Mouse (Mus musculus): ENCODE data around the gene Ciz1. TPM values are rescaled to one million over a fixed set of nuclear protein-coding genes. Genes with fewer than 3 reads are reported as not detected.

Ciz1 gene
- polyA plus RNA-seq, 1 experiment from 2014 or later: 42.7 TPM

GRCm38 (mm10) chr2:32340836-32341633 lies 11.1 kb upstream of the Ciz1 start:
- Histone ChIP-seq H3K27me3 (no peaks in the 10 kb centered on the region), H3K36me3 (peaks cover 48% of the 10 kb centered on the region)
- whole genome bisulfite sequencing: 81% methylated on average over 13 of the region's 13 CpGs

GRCm38 (mm10) chr2:32341634-32341939 lies 10.5 kb upstream of the Ciz1 start:
- no peak overlapping the region for H3K4me2 ChIP-seq
- H3K27me3 ChIP-seq: no peaks in the 10 kb centered on the region
- H3K36me3 ChIP-seq: peaks cover 43% of the 10 kb centered on the region
- WGBS: 91% methylated on average over 4 of the region's 4 CpGs
- H3K9me3 ChIP-seq: no peaks in the 10 kb centered on the region
- no peak for ATAC-seq (ENCODE audit: insufficient number of reproducible peaks, low FRiP score, low TSS enrichment, low read depth)
- H3K4me1 ChIP-seq: peaks cover 37% of the 10 kb centered on the region
- H3K9ac ChIP-seq: no peak overlapping the region
- peak overlapping the region; percentile 59 for H3K27ac ChIP-seq
- no peak overlapping the region for H3K4me3 ChIP-seq

More at GRCm38 (mm10) chr2:32340836-32341633, 11.1 kb upstream of the Ciz1 start:
- no peak overlapping the region for H3K4me3 ChIP-seq
- no peak overlapping the region for H3K4me2 ChIP-seq
- H3K4me1 ChIP-seq: peaks cover 37% of the 10 kb centered on the region
- peak overlapping the region; percentile 59; the same call in 1 of the 2 replicates for H3K27ac ChIP-seq
- no peaks in the 10 kb centered on the region for H3K9me3 ChIP-seq
- no peak overlapping the region for H3K9ac ChIP-seq
- ATAC-seq (ENCODE audit: insufficient number of reproducible peaks, low FRiP score, low TSS enrichment, low read depth): no peak

GRCm38 (mm10) chr2:32342039-32342438 lies 10.1 kb upstream of the Ciz1 start:
- Histone ChIP-seq H3K27ac (peak overlapping the region; percentile 59), H3K9ac (no peak overlapping the region), H3K9me3 (no peaks in the 10 kb centered on the region), H3K4me3 (no peak overlapping the region), H3K27me3 (no peaks in the 10 kb centered on the region), H3K4me2 (no peak overlapping the region), H3K36me3 (peaks cover 43% of the 10 kb centered on the region), H3K4me1 (peaks cover 37% of the 10 kb centered on the region)
- WGBS: 85% methylated on average over 4 of the region's 4 CpGs
- ATAC-seq (ENCODE audit: insufficient number of reproducible peaks, low FRiP score, low TSS enrichment, low read depth): no peak

GRCm38 (mm10) chr2:32342539-32343350 lies 9.4 kb upstream of the Ciz1 start:
- 72% methylated on average over 6 of the region's 6 CpGs for WGBS
- no peak overlapping the region for H3K4me3 ChIP-seq
- H3K4me2 ChIP-seq: no peak overlapping the region
- H3K27ac ChIP-seq: peak overlapping the region; percentile 59
- no peaks in the 10 kb centered on the region for H3K9me3 ChIP-seq
- peaks cover 42% of the 10 kb centered on the region for H3K36me3 ChIP-seq
- 0 out of 2 replicates have a peak, but pooled peaks have one; percentile 11 for ATAC-seq (ENCODE audit: insufficient number of reproducible peaks, low FRiP score, low TSS enrichment, low read depth)
- no peak overlapping the region for H3K9ac ChIP-seq
- H3K27me3 ChIP-seq: no peaks in the 10 kb centered on the region
- H3K4me1 ChIP-seq: peaks cover 37% of the 10 kb centered on the region

- peak overlapping the region; percentile 59 for H3K27ac ChIP-seq
- peaks cover 37% of the 10 kb centered on the region for H3K4me1 ChIP-seq
- H3K27me3 ChIP-seq: no peaks in the 10 kb centered on the region
- no peak overlapping the region for H3K4me2 ChIP-seq
- WGBS: 89% methylated on average over 2 of the region's 2 CpGs
- H3K4me3 ChIP-seq: no peak overlapping the region
- no peaks in the 10 kb centered on the region for H3K9me3 ChIP-seq
- no peak overlapping the region for H3K9ac ChIP-seq
- peaks cover 39% of the 10 kb centered on the region for H3K36me3 ChIP-seq
- no peak for ATAC-seq (ENCODE audit: insufficient number of reproducible peaks, low FRiP score, low TSS enrichment, low read depth)
These were observed 8.8 kb upstream of the Ciz1 start for GRCm38 (mm10) chr2:32343351-32343671.

- no peak overlapping the region for H3K4me3 ChIP-seq
- no peak overlapping the region for H3K9ac ChIP-seq
- H3K36me3 ChIP-seq: peaks cover 38% of the 10 kb centered on the region
- H3K9me3 ChIP-seq: no peaks in the 10 kb centered on the region
- H3K4me1 ChIP-seq: peaks cover 37% of the 10 kb centered on the region
- H3K27ac ChIP-seq: peak overlapping the region; percentile 59
- 79% methylated on average over 10 of the region's 10 CpGs for WGBS
- no peaks in the 10 kb centered on the region for H3K27me3 ChIP-seq
- no peak for ATAC-seq (ENCODE audit: insufficient number of reproducible peaks, low FRiP score, low TSS enrichment, low read depth)
- H3K4me2 ChIP-seq: no peak overlapping the region
These were observed 8.1 kb upstream of the Ciz1 start for GRCm38 (mm10) chr2:32344056-32344455.

GRCm38 (mm10) chr2:32344598-32345321 lies 7.4 kb upstream of the Ciz1 start:
- Histone ChIP-seq H3K4me3 (no peak overlapping the region), H3K27ac (peak overlapping the region; percentile 59), H3K4me2 (no peak overlapping the region), H3K4me1 (peaks cover 41% of the 10 kb centered on the region), H3K36me3 (peaks cover 34% of the 10 kb centered on the region), H3K27me3 (no peaks in the 10 kb centered on the region), H3K9me3 (no peaks in the 10 kb centered on the region), H3K9ac (no peak overlapping the region)
- 62% methylated on average over 14 of the region's 14 CpGs for WGBS
- 0 out of 2 replicates have a peak, but pooled peaks have one; percentile 11 for ATAC-seq (ENCODE audit: insufficient number of reproducible peaks, low FRiP score, low TSS enrichment, low read depth)

GRCm38 (mm10) chr2:32347019-32347418 lies 5.1 kb upstream of the Ciz1 start:
- no peak overlapping the region for H3K27ac ChIP-seq
- H3K36me3 ChIP-seq: peaks cover 28% of the 10 kb centered on the region
- H3K9ac ChIP-seq: no peak overlapping the region
- H3K9me3 ChIP-seq: no peaks in the 10 kb centered on the region
- H3K27me3 ChIP-seq: no peaks in the 10 kb centered on the region
- no peak overlapping the region for H3K4me3 ChIP-seq
- no peak for ATAC-seq (ENCODE audit: insufficient number of reproducible peaks, low FRiP score, low TSS enrichment, low read depth)
- WGBS: 84% methylated on average over 6 of the region's 6 CpGs
- H3K4me2 ChIP-seq: no peak overlapping the region
- H3K4me1 ChIP-seq: peaks cover 54% of the 10 kb centered on the region

- H3K36me3 ChIP-seq: peaks cover 24% of the 10 kb centered on the region
These were observed 3.8 kb upstream of the Ciz1 start for GRCm38 (mm10) chr2:32348311-32348710.

GRCm38 (mm10) chr2:32349625-32350255 lies 2.4 kb upstream of the Ciz1 start:
- Histone ChIP-seq H3K9ac (no peak overlapping the region), H3K4me1 (peaks cover 46% of the 10 kb centered on the region), H3K4me3 (no peak overlapping the region), H3K27ac (no peak overlapping the region), H3K27me3 (no peaks in the 10 kb centered on the region), H3K4me2 (no peak overlapping the region), H3K9me3 (no peaks in the 10 kb centered on the region), H3K36me3 (peaks cover 22% of the 10 kb centered on the region)
- 51% methylated on average over 8 of the region's 8 CpGs for WGBS
- no peak for ATAC-seq (ENCODE audit: insufficient number of reproducible peaks, low FRiP score, low TSS enrichment, low read depth)

More at GRCm38 (mm10) chr2:32348311-32348710, 3.8 kb upstream of the Ciz1 start:
- no peaks in the 10 kb centered on the region for H3K27me3 ChIP-seq
- ATAC-seq (ENCODE audit: insufficient number of reproducible peaks, low FRiP score, low TSS enrichment, low read depth): no peak
- peaks cover 51% of the 10 kb centered on the region for H3K4me1 ChIP-seq
- WGBS: 75% methylated on average over 11 of the region's 11 CpGs
- no peak overlapping the region for H3K9ac ChIP-seq
- H3K4me3 ChIP-seq: no peak overlapping the region
- no peak overlapping the region for H3K4me2 ChIP-seq
- H3K9me3 ChIP-seq: no peaks in the 10 kb centered on the region
- H3K27ac ChIP-seq: no peak overlapping the region

GRCm38 (mm10) chr2:32350471-32351051 lies 1.6 kb upstream of the Ciz1 start:
- Histone ChIP-seq H3K27me3 (no peaks in the 10 kb centered on the region), H3K4me1 (peaks cover 42% of the 10 kb centered on the region), H3K4me2 (peak overlapping the region; percentile 81), H3K9ac (no peak overlapping the region), H3K27ac (peak overlapping the region; percentile 35; the same call in 1 of the 2 replicates), H3K9me3 (no peaks in the 10 kb centered on the region), H3K4me3 (no peak overlapping the region), H3K36me3 (peaks cover 19% of the 10 kb centered on the region)
- no peak for ATAC-seq (ENCODE audit: insufficient number of reproducible peaks, low FRiP score, low TSS enrichment, low read depth)
- WGBS: 52% methylated on average over 13 of the region's 13 CpGs
